Mouse (Mus musculus) embryonic fibroblast, embryonic 13.5 days (primary cell): ENCODE measurements around the gene Tex44. TPM values are rescaled to one million over a fixed set of nuclear protein-coding genes. Genes with fewer than 3 reads are reported as not detected.

Source experiments
- H3K27ac ChIP-seq: 2 replicates; pipeline ENCODE4 v1.5.1; 2012; ENCODE audit warnings: low read length, control low read depth, inconsistent platforms; ENCODE audit not compliant: insufficient read depth
- H3K4me1 ChIP-seq: 2 replicates; pipeline ENCODE4 v1.6.1; 2011; ENCODE audit warnings: low read length; ENCODE audit not compliant: control insufficient read depth, insufficient read depth
- H3K4me3 ChIP-seq: 2 replicates; pipeline ENCODE4 v1.5.1; 2011; ENCODE audit warnings: mild to moderate bottlenecking, control low read depth, low read length; ENCODE audit not compliant: insufficient read depth
- CTCF ChIP-seq: IDR thresholded peaks from 2 replicates; pipeline ENCODE4 v1.5.1; 2011; ENCODE audit warnings: mild to moderate bottlenecking, control low read depth, low read length, moderate library complexity, borderline replicate concordance; ENCODE audit not compliant: insufficient read depth
- POLR2A ChIP-seq: IDR thresholded peaks from 2 replicates; pipeline ENCODE4 v1.6.1; 2011; ENCODE audit warnings: low read depth, mild to moderate bottlenecking, control low read depth, low read length, moderate library complexity
- polyA plus RNA-seq: library from polyadenylated mRNA; stranded (reverse); fragments of >200 nt; gene quantifications from 2 replicates; pipeline ENCODE4 v1.2.4, GENCODE M21; 2011; ENCODE audit warnings: low read depth; ENCODE audit not compliant: missing spikeins, insufficient read length

Gene Tex44
- polyA plus RNA-seq, 1 experiment, result not detected

GRCm38 (mm10) chr1:86415144-86415543 is 11.0 kb upstream of the Tex44 start:
- no peak overlapping the region for H3K4me3 ChIP-seq
- TF ChIP-seq CTCF, result no peak
- TF ChIP-seq POLR2A, result no peak
- H3K4me1 ChIP-seq, result no peaks in the 10 kb centered on the region
- no peak overlapping the region for H3K27ac ChIP-seq

GRCm38 (mm10) chr1:86415612-86416184 is 10.4 kb upstream of the Tex44 start:
- no peak overlapping the region for H3K4me3 ChIP-seq
- no peaks in the 10 kb centered on the region for H3K4me1 ChIP-seq
- no peak overlapping the region for H3K27ac ChIP-seq
- TF ChIP-seq POLR2A (no peak), CTCF (no peak)

GRCm38 (mm10) chr1:86416321-86416720 is 9.8 kb upstream of the Tex44 start:
- Histone ChIP-seq H3K4me3 (no peak overlapping the region), H3K27ac (no peak overlapping the region), H3K4me1 (no peaks in the 10 kb centered on the region)
- no peak for TF ChIP-seq POLR2A
- TF ChIP-seq CTCF, result peak; percentile 49; the same call in 1 of the 2 replicates

- Histone ChIP-seq H3K27ac (no peak overlapping the region), H3K4me1 (no peaks in the 10 kb centered on the region)
Observed at GRCm38 (mm10) chr1:86421007-86421406, 5.1 kb upstream of the Tex44 start.

GRCm38 (mm10) chr1:86423879-86424278 is 2.2 kb upstream of the Tex44 start:
- Histone ChIP-seq H3K4me1 (no peaks in the 10 kb centered on the region), H3K4me3 (no peak overlapping the region), H3K27ac (no peak overlapping the region)
- TF ChIP-seq CTCF (no peak), POLR2A (no peak)

More at GRCm38 (mm10) chr1:86421007-86421406, 5.1 kb upstream of the Tex44 start:
- TF ChIP-seq POLR2A, result no peak
- H3K4me3 ChIP-seq, result no peak overlapping the region

- Histone ChIP-seq H3K4me1 (no peaks in the 10 kb centered on the region), H3K27ac (no peak overlapping the region), H3K4me3 (no peak overlapping the region)
- TF ChIP-seq POLR2A (no peak), CTCF (no peak)
Observed at GRCm38 (mm10) chr1:86424336-86424735, 1.8 kb upstream of the Tex44 start.

- TF ChIP-seq CTCF, result no peak
- no peak for TF ChIP-seq POLR2A
- H3K4me3 ChIP-seq, result no peak overlapping the region
- no peaks in the 10 kb centered on the region for H3K4me1 ChIP-seq
- H3K27ac ChIP-seq, result no peak overlapping the region
Observed at GRCm38 (mm10) chr1:86424835-86425547, 1.1 kb upstream of the Tex44 start.

- TF ChIP-seq CTCF (peak; percentile 68; the same call in 1 of the 2 replicates), POLR2A (no peak)
- no peak overlapping the region for H3K4me3 ChIP-seq
- H3K4me1 ChIP-seq, result no peaks in the 10 kb centered on the region
- no peak overlapping the region for H3K27ac ChIP-seq
Observed at GRCm38 (mm10) chr1:86430056-86430455, 3.9 kb downstream of the Tex44 start.

GRCm38 (mm10) chr1:86432778-86433177 is 6.6 kb downstream of the Tex44 start:
- no peak overlapping the region for H3K4me3 ChIP-seq
- H3K4me1 ChIP-seq, result peaks cover 5% of the 10 kb centered on the region
- no peak for TF ChIP-seq CTCF
- TF ChIP-seq POLR2A, result no peak
- H3K27ac ChIP-seq, result no peak overlapping the region

- H3K27ac ChIP-seq, result no peak overlapping the region
- peaks cover 9% of the 10 kb centered on the region for H3K4me1 ChIP-seq
- no peak overlapping the region for H3K4me3 ChIP-seq
- TF ChIP-seq POLR2A (no peak), CTCF (no peak)
Observed at GRCm38 (mm10) chr1:86433359-86433758, 7.2 kb downstream of the Tex44 start.

- Histone ChIP-seq H3K4me3 (no peak overlapping the region), H3K27ac (peak overlapping the region; percentile 84), H3K4me1 (peaks cover 12% of the 10 kb centered on the region)
- peak; percentile 39 for TF ChIP-seq POLR2A
- no peak for TF ChIP-seq CTCF
Observed at GRCm38 (mm10) chr1:86434001-86434400, 7.9 kb downstream of the Tex44 start.
